Comparison of ENCODE assay signal across 12 mouse cellular contexts in the genomic region with DNA sequence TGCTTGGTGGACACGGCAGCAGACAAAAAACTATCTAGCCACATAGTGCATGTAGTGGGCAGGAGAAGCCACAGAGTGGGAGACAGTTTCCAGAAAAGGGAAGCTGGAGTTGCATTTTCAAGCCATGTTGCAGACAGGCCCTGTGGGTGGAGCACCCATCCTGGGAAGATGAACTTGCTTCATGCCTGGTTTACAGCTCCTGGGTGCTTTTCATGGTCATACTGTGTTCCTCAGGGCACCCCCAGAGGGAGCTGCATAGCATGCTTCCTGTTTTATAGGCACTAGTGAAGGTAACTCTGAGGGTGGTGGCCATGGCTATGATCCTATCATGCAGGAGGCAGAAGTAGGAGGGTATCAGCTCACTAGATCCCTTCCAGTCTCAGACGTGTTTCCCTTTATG. TPM values are rescaled to one million over a fixed set of nuclear protein-coding genes. Genes with fewer than 3 reads are reported as not detected.
DNase-seq lines count a peak whose midpoint lies in the region; ATAC-seq and TF ChIP-seq lines count a peak whose summit lies in the region.
"Had no signal": no experiment of that assay in that cellular context is flagged by ENCODE, and none has a peak within 500 bp of the region (broad histone marks: within the 10 kb centered on the region; RNA-seq: fewer than 3 reads in every experiment).

No protein-coding gene starts in this region.

- intact Hi-C loops in heart, adult 2 months (cut with DNase I) = no loop called here
- intact Hi-C loops in left cerebral cortex, postnatal 36 days (cut with DNase I) = no loop called here

- H3K27me3 ChIP-seq in heart, adult 2 months (ENCODE audit: control insufficient read depth, insufficient read depth, low read length) = no peaks in the 10 kb centered on the region
- H3K27me3 ChIP-seq in heart, embryonic 11.5 days (ENCODE audit: control insufficient read depth, insufficient read depth, low read length) = no peaks in the 10 kb centered on the region
- H3K27me3 ChIP-seq: liver, embryonic 15.5 days; midbrain, embryonic 13.5 days had no signal

- no peaks in the 10 kb centered on the region for H3K36me3 ChIP-seq in heart, adult 2 months (ENCODE audit: control insufficient read depth, insufficient read depth, low read length)
- H3K36me3 ChIP-seq in heart, embryonic 11.5 days (ENCODE audit: control insufficient read depth, insufficient read depth, low read length) = no peaks in the 10 kb centered on the region
- H3K36me3 ChIP-seq: liver, embryonic 15.5 days; midbrain, embryonic 13.5 days had no signal

- no peak overlapping the region for H3K9ac ChIP-seq in heart, adult 2 months (ENCODE audit: low read depth, low read length)
- H3K9ac ChIP-seq in heart, embryonic 11.5 days (ENCODE audit: low read depth, low read length) = no peak overlapping the region
- H3K9ac ChIP-seq: liver, embryonic 15.5 days; midbrain, embryonic 13.5 days had no signal

- no peak for ATAC-seq in heart, embryonic 11.5 days (replicated peaks; ENCODE audit: insufficient number of reproducible peaks, low FRiP score, low TSS enrichment)
- ATAC-seq: midbrain, embryonic 13.5 days had no signal

- no peaks in the 10 kb centered on the region for H3K9me3 ChIP-seq in heart, embryonic 11.5 days (replicated peaks; ENCODE audit: control insufficient read depth, low read length)
- H3K9me3 ChIP-seq: liver, embryonic 15.5 days; midbrain, embryonic 13.5 days had no signal

- 63% methylated on average over 2 of the region's 2 CpGs for WGBS in heart, adult 2 months
- WGBS in heart, embryonic 11.5 days (ENCODE audit: insufficient replicate concordance) = 81% methylated on average over 2 of the region's 2 CpGs

- no peak overlapping the region for H3K27ac ChIP-seq in heart, adult 2 months
- no peak overlapping the region for H3K27ac ChIP-seq in heart, embryonic 11.5 days (ENCODE audit: low read depth, low read length)
- H3K27ac ChIP-seq: liver, embryonic 15.5 days; midbrain, embryonic 13.5 days had no signal

- H3K4me2 ChIP-seq in heart, embryonic 11.5 days = no peak overlapping the region
- H3K4me2 ChIP-seq: liver, embryonic 15.5 days; midbrain, embryonic 13.5 days had no signal

- peak in 1 of 2 experiments; percentile 27 for DNase-seq in heart, adult 2 months
- DNase-seq in B cell, adult 2 months = peak; percentile 62 to 66
- peak; percentile 43 for DNase-seq in induced T-regulatory cell, adult 2 months (ENCODE audit: low read depth)
- DNase-seq in naive thymus-derived CD4-positive, alpha-beta T cell, adult 2 months (ENCODE audit: low read depth) = peak; percentile 26
- DNase-seq in urinary bladder, adult 2 months (ENCODE audit: low spot score) = no peak
- DNase-seq in testis, postnatal 10 days (ENCODE audit: low spot score) = no peak
- DNase-seq in left cerebral cortex, postnatal 36 days (ENCODE audit: low spot score in 2 of 2) = no peak
- DNase-seq: kidney, adult 11 months; right cerebral cortex, postnatal 4 days had no signal

- TF ChIP-seq POLR2A in heart, adult 2 months (IDR thresholded peaks at IDR 0.05; ENCODE audit: insufficient read depth, low read depth, low read length) = no peak

- TF ChIP-seq CTCF in heart, adult 2 months (IDR thresholded peaks at IDR 0.05) = 0 out of 2 replicates have a peak, but pooled peaks have one; percentile 14

- no peaks in the 10 kb centered on the region for H3K4me1 ChIP-seq in heart, adult 2 months (ENCODE audit: control insufficient read depth, insufficient read depth, low read length)
- H3K4me1 ChIP-seq in heart, embryonic 11.5 days (ENCODE audit: control insufficient read depth, insufficient read depth, low read length) = no peaks in the 10 kb centered on the region
- H3K4me1 ChIP-seq: liver, embryonic 15.5 days; midbrain, embryonic 13.5 days had no signal

- H3K79me2 ChIP-seq in heart, adult 2 months (replicated peaks; ENCODE audit: control insufficient read depth, insufficient read depth, low read length) = no peaks in the 10 kb centered on the region

- no peak for TF ChIP-seq EP300 in heart, adult 2 months (IDR thresholded peaks at IDR 0.05; ENCODE audit: insufficient read depth, low read depth, low read length)

- H3K4me3 ChIP-seq in heart, adult 2 months = no peak overlapping the region
- no peak overlapping the region for H3K4me3 ChIP-seq in heart, embryonic 11.5 days (ENCODE audit: low read depth, low read length)
- H3K4me3 ChIP-seq: liver, embryonic 15.5 days; midbrain, embryonic 13.5 days had no signal

RNA-seq across cellular contexts. Expression of gene Uqcrfs1, which starts 37.4 kb away (rescaled TPM):
- 1,000 to 10,000 TPM; 1,072 to 1,223 TPM for total RNA-seq in heart, adult 2 months (2021)
- polyA plus RNA-seq in heart, adult 2 months (2012; rRNA removed) = 717 and 971 TPM in 2 replicates
- 483 and 531 TPM in 2 replicates for polyA plus RNA-seq in heart, embryonic 11.5 days (2014; fragmentation: Nextera tagmentation; extraction: Ambion mirVana)
- polyA plus RNA-seq in urinary bladder, adult 2 months (2012; rRNA removed) = 127 and 137 TPM in 2 replicates
- 100 to 1,000 TPM; 140 to 157 TPM for total RNA-seq in left cerebral cortex, postnatal 36 days (2021)

Comparison
In these comparisons a context has a peak if more than half of its experiments do, and no peak if none do; other contexts are left out.
1. DNase-seq: peak in B cell, adult 2 months (2 of 2), induced T-regulatory cell, adult 2 months (single experiment) and naive thymus-derived CD4-positive, alpha-beta T cell, adult 2 months (single experiment); none in urinary bladder, adult 2 months (single experiment), testis, postnatal 10 days (single experiment) and left cerebral cortex, postnatal 36 days (0 of 2).